ENCODE assay signal across 19 mouse cellular contexts in the genomic region with DNA sequence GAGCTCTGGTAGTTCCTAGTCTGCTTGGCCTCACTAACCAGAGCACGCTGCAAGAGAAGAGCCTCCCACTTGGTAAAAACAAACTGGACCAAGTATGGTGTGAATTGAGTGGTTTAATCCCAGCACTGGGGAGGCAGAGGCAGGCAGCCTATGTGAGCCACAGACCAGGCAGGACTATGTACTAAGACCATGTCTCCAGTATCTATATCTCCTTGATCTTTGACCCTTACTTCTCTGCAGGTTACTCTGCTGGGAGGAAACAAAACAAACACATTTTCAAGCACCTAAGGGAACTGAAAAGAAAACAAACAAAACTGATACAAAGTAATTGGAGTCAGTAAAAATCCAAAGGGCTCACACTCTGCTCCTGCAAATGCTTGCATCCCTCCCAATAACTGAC.
A peak's percentile ranks its signal among the peaks of the same experiment; 100 is the strongest.
DNase-seq lines count a peak whose midpoint lies in the region; ATAC-seq and TF ChIP-seq lines count a peak whose summit lies in the region.
"Had no signal": no experiment of that assay in that cellular context is flagged by ENCODE, and none has a peak within 500 bp of the region (broad histone marks: within the 10 kb centered on the region; RNA-seq: fewer than 3 reads in every experiment).

No protein-coding gene starts in this region.

- H3K4me3 ChIP-seq in liver, adult 2 months (ENCODE audit: insufficient read depth, low read depth, low read length) = no peak overlapping the region
- H3K4me3 ChIP-seq in liver, embryonic 12.5 days = no peak overlapping the region
- H3K4me3 ChIP-seq in intestine, embryonic 15.5 days (replicated peaks) = no peak overlapping the region
- H3K4me3 ChIP-seq in intestine, embryonic 16.5 days (ENCODE audit: low read length) = no peak overlapping the region
- H3K4me3 ChIP-seq: embryonic facial prominence, embryonic 10.5 days; embryonic facial prominence, embryonic 12.5 days; forebrain, embryonic 13.5 days; forebrain, embryonic 15.5 days had no signal

- no peak overlapping the region for H3K27ac ChIP-seq in liver, adult 2 months (replicated peaks; ENCODE audit: insufficient read depth, low read depth, low read length)
- no peak overlapping the region for H3K27ac ChIP-seq in liver, embryonic 12.5 days
- H3K27ac ChIP-seq in intestine, embryonic 15.5 days = no peak overlapping the region
- no peak overlapping the region for H3K27ac ChIP-seq in intestine, embryonic 16.5 days (ENCODE audit: low read length)
- H3K27ac ChIP-seq: embryonic facial prominence, embryonic 10.5 days; embryonic facial prominence, embryonic 12.5 days; forebrain, embryonic 13.5 days; forebrain, embryonic 15.5 days had no signal

- no peak for TF ChIP-seq POLR2A in liver, adult 2 months (IDR thresholded peaks at IDR 0.05; ENCODE audit: extremely low read depth, insufficient read depth, low read length)

- no peak for TF ChIP-seq CTCF in liver, adult 2 months (IDR thresholded peaks at IDR 0.05; ENCODE audit: low read depth, low read length)

- H3K4me1 ChIP-seq in liver, adult 2 months (ENCODE audit: control insufficient read depth, insufficient read depth, low read length) = peaks cover 13% of the 10 kb centered on the region
- H3K4me1 ChIP-seq in liver, embryonic 12.5 days = no peaks in the 10 kb centered on the region
- 0 out of 2 replicates have a peak, but pooled peaks cover 3% of the 10 kb centered on the region for H3K4me1 ChIP-seq in intestine, embryonic 15.5 days (replicated peaks)
- H3K4me1 ChIP-seq in intestine, embryonic 16.5 days (ENCODE audit: control insufficient read depth, insufficient read depth, low read length) = no peaks in the 10 kb centered on the region
- H3K4me1 ChIP-seq: embryonic facial prominence, embryonic 12.5 days; forebrain, embryonic 13.5 days; forebrain, embryonic 15.5 days had no signal

- H3K79me2 ChIP-seq in liver, adult 2 months (ENCODE audit: control insufficient read depth, insufficient read depth, low read length) = peaks cover 5% of the 10 kb centered on the region; the same call in 1 of the 2 replicates

- H3K9me3 ChIP-seq in liver, embryonic 12.5 days (replicated peaks) = no peaks in the 10 kb centered on the region
- H3K9me3 ChIP-seq in intestine, embryonic 15.5 days = no peaks in the 10 kb centered on the region
- no peaks in the 10 kb centered on the region for H3K9me3 ChIP-seq in intestine, embryonic 16.5 days (ENCODE audit: control insufficient read depth, low read length)
- H3K9me3 ChIP-seq: embryonic facial prominence, embryonic 10.5 days; embryonic facial prominence, embryonic 12.5 days; forebrain, embryonic 13.5 days; forebrain, embryonic 15.5 days had no signal

- no peak overlapping the region for H3K9ac ChIP-seq in liver, adult 2 months (ENCODE audit: low read depth, low read length)
- H3K9ac ChIP-seq in liver, embryonic 12.5 days = no peak overlapping the region
- no peak overlapping the region for H3K9ac ChIP-seq in intestine, embryonic 15.5 days
- H3K9ac ChIP-seq in intestine, embryonic 16.5 days (ENCODE audit: low read depth, low read length) = no peak overlapping the region
- H3K9ac ChIP-seq: embryonic facial prominence, embryonic 12.5 days; forebrain, embryonic 13.5 days; forebrain, embryonic 15.5 days had no signal

- H3K4me2 ChIP-seq in liver, embryonic 12.5 days = no peak overlapping the region
- no peak overlapping the region for H3K4me2 ChIP-seq in intestine, embryonic 15.5 days (replicated peaks)
- no peak overlapping the region for H3K4me2 ChIP-seq in intestine, embryonic 16.5 days (ENCODE audit: low read depth, low read length)
- H3K4me2 ChIP-seq: embryonic facial prominence, embryonic 12.5 days; forebrain, embryonic 13.5 days; forebrain, embryonic 15.5 days had no signal

- H3K36me3 ChIP-seq in liver, adult 2 months (ENCODE audit: control insufficient read depth, insufficient read depth, low read length) = peaks cover 2% of the 10 kb centered on the region; the same call in 1 of the 2 replicates
- no peaks in the 10 kb centered on the region for H3K36me3 ChIP-seq in liver, embryonic 12.5 days
- no peaks in the 10 kb centered on the region for H3K36me3 ChIP-seq in intestine, embryonic 15.5 days
- no peaks in the 10 kb centered on the region for H3K36me3 ChIP-seq in intestine, embryonic 16.5 days (ENCODE audit: control insufficient read depth, insufficient read depth, low read length)
- H3K36me3 ChIP-seq: embryonic facial prominence, embryonic 10.5 days; embryonic facial prominence, embryonic 12.5 days had no signal

- no peak for ATAC-seq in liver, embryonic 12.5 days
- ATAC-seq in intestine, embryonic 15.5 days = 0 out of 2 replicates have a peak, but pooled peaks have one; percentile 59
- ATAC-seq in intestine, embryonic 16.5 days = peak; percentile 60; the same call in 1 of the 2 replicates
- ATAC-seq: forebrain, embryonic 13.5 days; forebrain, embryonic 15.5 days had no signal

- H3K27me3 ChIP-seq in liver, adult 2 months (ENCODE audit: control insufficient read depth, insufficient read depth, low read length) = no peaks in the 10 kb centered on the region
- H3K27me3 ChIP-seq in liver, embryonic 12.5 days (replicated peaks) = no peaks in the 10 kb centered on the region
- H3K27me3 ChIP-seq in intestine, embryonic 15.5 days (replicated peaks) = no peaks in the 10 kb centered on the region
- no peaks in the 10 kb centered on the region for H3K27me3 ChIP-seq in intestine, embryonic 16.5 days (replicated peaks; ENCODE audit: control insufficient read depth, insufficient read depth, low read length)
- H3K27me3 ChIP-seq: embryonic facial prominence, embryonic 12.5 days; forebrain, embryonic 13.5 days; forebrain, embryonic 15.5 days had no signal

- 88% methylated on average over 1 of the region's 1 CpGs for WGBS in liver, adult 2 months
- WGBS in liver, embryonic 12.5 days (ENCODE audit: insufficient replicate concordance) = 73% methylated on average over 1 of the region's 1 CpGs
- 62% methylated on average over 1 of the region's 1 CpGs for WGBS in intestine, embryonic 15.5 days
- WGBS in intestine, embryonic 16.5 days = 64% methylated on average over 1 of the region's 1 CpGs

- peak; percentile 54 for DNase-seq in liver, adult 2 months (ENCODE audit: extremely low read depth, low read depth, low spot score)
- DNase-seq in yolk sac, embryonic 10.5 days (ENCODE audit: low spot score) = peak; percentile 52
- no peak for DNase-seq in adrenal gland, postnatal 14 days
- DNase-seq in right cerebral cortex, postnatal 10 days (ENCODE audit: low spot score in 2 of 2) = no peak
- DNase-seq: adrenal gland, adult 2 months; adrenal gland, postnatal 10 days; adrenal gland, postnatal 36 days; cerebellum, adult 11-12 months; cerebellum, adult 2 months; cerebellum, adult 9-10 months; cerebellum, postnatal 10 days; cerebellum, postnatal 25 days had no signal

Comparison
In these comparisons a context has a peak if more than half of its experiments do, and no peak if none do; other contexts are left out.
1. DNase-seq: peak in liver, adult 2 months (single experiment) and yolk sac, embryonic 10.5 days (single experiment); none in adrenal gland, postnatal 14 days (single experiment) and right cerebral cortex, postnatal 10 days (0 of 2).